8 mouse cellular contexts compared by ENCODE assay signal in genomic region chr9:116060691-116061090, GRCm38 (mm10).
DNase-seq lines count a peak whose midpoint lies in the region; ATAC-seq and TF ChIP-seq lines count a peak whose summit lies in the region.

No protein-coding gene starts in this region.

- H3K9ac ChIP-seq in liver, embryonic 14.5 days (replicated peaks), result no peak overlapping the region
- no peak overlapping the region for H3K9ac ChIP-seq in forebrain, embryonic 13.5 days

- H3K27ac ChIP-seq in liver, embryonic 14.5 days, result no peak overlapping the region
- no peak overlapping the region for H3K27ac ChIP-seq in bone marrow macrophage, adult 2 months (ENCODE audit: insufficient read depth, low read depth, low read length)
- no peak overlapping the region for H3K27ac ChIP-seq in forebrain, embryonic 13.5 days

- TF ChIP-seq POLR2A in bone marrow macrophage, adult 2 months (IDR thresholded peaks at IDR 0.05; ENCODE audit: borderline replicate concordance, low read depth, low read length), result no peak

- no peaks in the 10 kb centered on the region for H3K36me3 ChIP-seq in liver, embryonic 14.5 days (replicated peaks; ENCODE audit: control insufficient read depth, insufficient read depth, low read depth)
- H3K36me3 ChIP-seq in forebrain, embryonic 13.5 days (ENCODE audit: poor library complexity, severe bottlenecking), result no peaks in the 10 kb centered on the region

- 0 out of 2 replicates have a peak, but pooled peaks have one; percentile 44 for ATAC-seq in frontal cortex, adult (ENCODE audit: low TSS enrichment)
- ATAC-seq in liver, embryonic 14.5 days (ENCODE audit: insufficient read depth), result no peak
- peak; percentile 53 for ATAC-seq in megakaryocyte progenitor cell, adult 5-6 weeks (replicated peaks; ENCODE audit: poor library complexity)
- ATAC-seq in forebrain, embryonic 13.5 days, result no peak

- no peak overlapping the region for H3K4me2 ChIP-seq in liver, embryonic 14.5 days (ENCODE audit: low read depth)
- H3K4me2 ChIP-seq in forebrain, embryonic 13.5 days, result no peak overlapping the region

- no peaks in the 10 kb centered on the region for H3K4me1 ChIP-seq in liver, embryonic 14.5 days (replicated peaks; ENCODE audit: control insufficient read depth in 2 of 2, insufficient read depth in 2 of 2, low read length in 1 of 2)
- peaks cover 20% of the 10 kb centered on the region for H3K4me1 ChIP-seq in bone marrow macrophage, adult 2 months (ENCODE audit: control insufficient read depth, insufficient read depth, low read length)
- 0 out of 2 replicates have a peak, but pooled peaks cover 5% of the 10 kb centered on the region for H3K4me1 ChIP-seq in forebrain, embryonic 13.5 days

- no peaks in the 10 kb centered on the region for H3K9me3 ChIP-seq in liver, embryonic 14.5 days (ENCODE audit: control insufficient read depth, low read length)
- H3K9me3 ChIP-seq in forebrain, embryonic 13.5 days (replicated peaks), result no peaks in the 10 kb centered on the region

- peak; percentile 66 for TF ChIP-seq CTCF in liver, embryonic 14.5 days (IDR thresholded peaks at IDR 0.05; ENCODE audit: low read depth)
- peak; percentile 85 for TF ChIP-seq CTCF in bone marrow macrophage, adult 2 months (IDR thresholded peaks at IDR 0.05; ENCODE audit: low read depth, low read length)

- H3K4me3 ChIP-seq in liver, embryonic 14.5 days (ENCODE audit: insufficient read depth in 1 of 2, low read depth in 2 of 2, low read length in 2 of 2), result no peak overlapping the region
- H3K4me3 ChIP-seq in bone marrow macrophage, adult 2 months (ENCODE audit: insufficient read depth, low read length), result no peak overlapping the region
- H3K4me3 ChIP-seq in forebrain, embryonic 13.5 days, result no peak overlapping the region

- 7% methylated on average over 4 of the region's 4 CpGs for WGBS in liver, embryonic 14.5 days (ENCODE audit: insufficient replicate concordance)
- WGBS in forebrain, embryonic 13.5 days, result 15% methylated on average over 4 of the region's 4 CpGs

- TF ChIP-seq EP300 in liver, embryonic 14.5 days (IDR thresholded peaks at IDR 0.05; ENCODE audit: low read depth), result no peak

- DNase-seq in frontal cortex, postnatal 25 days (ENCODE audit: low spot score in 2 of 2), result no peak
- DNase-seq in liver, embryonic 14.5 days (ENCODE audit: low read depth in 3 of 3, low spot score in 3 of 3), result no peak
- DNase-seq in liver, result no peak
- DNase-seq in ovary, postnatal 10 days (ENCODE audit: low spot score), result no peak

- no peaks in the 10 kb centered on the region for H3K27me3 ChIP-seq in liver, embryonic 14.5 days (ENCODE audit: control insufficient read depth, insufficient read depth, low read length)
- H3K27me3 ChIP-seq in forebrain, embryonic 13.5 days, result no peaks in the 10 kb centered on the region

Comparison
In these comparisons a context has a peak if more than half of its experiments do, and no peak if none do; other contexts are left out.
1. ATAC-seq: peak in frontal cortex, adult (single experiment) and megakaryocyte progenitor cell, adult 5-6 weeks (single experiment); none in liver, embryonic 14.5 days (single experiment) and forebrain, embryonic 13.5 days (single experiment).